Mouse (Mus musculus) hindbrain, embryonic 15.5 days (tissue): ENCODE results near the gene Tpgs1. TPM values are rescaled to one million over a fixed set of nuclear protein-coding genes. Genes with fewer than 3 reads are reported as not detected.

Experiments used
- ATAC-seq: fragments of 200-750 bp; cut with Nextera tagmentation; 2 replicates; pipeline ENCODE4 v1.8.0; 2017; ENCODE audit warnings: low read depth, moderate number of reproducible peaks, moderate TSS enrichment; ENCODE audit not compliant: low FRiP score
- H3K27ac ChIP-seq: fragments of 300-500 bp; sonication (generic); replicated peaks from 2 replicates; pipeline ENCODE4 v1.5.1; 2015; ENCODE audit warnings: mild to moderate bottlenecking, inconsistent platforms
- H3K27me3 ChIP-seq: fragments of 300-500 bp; sonication (generic); 2 replicates; pipeline ENCODE4 v1.6.1; 2015; ENCODE audit warnings: control low read depth, inconsistent platforms
- H3K36me3 ChIP-seq: fragments of 300-500 bp; sonication (generic); 2 replicates; pipeline ENCODE4 v1.6.1; 2015; ENCODE audit warnings: control low read depth, inconsistent platforms
- H3K4me1 ChIP-seq: fragments of 300-500 bp; sonication (generic); replicated peaks from 2 replicates; pipeline ENCODE4 v1.6.1; 2015; ENCODE audit warnings: control low read depth, inconsistent platforms
- H3K4me2 ChIP-seq: fragments of 300-500 bp; sonication (generic); 2 replicates; pipeline ENCODE4 v1.6.1; 2015; ENCODE audit warnings: moderate library complexity, mild to moderate bottlenecking, inconsistent platforms
- H3K4me3 ChIP-seq: fragments of 300-500 bp; sonication (generic); 2 replicates; pipeline ENCODE4 v1.5.1; 2015; ENCODE audit warnings: mild to moderate bottlenecking, inconsistent platforms
- H3K9ac ChIP-seq: fragments of 300-500 bp; sonication (generic); 2 replicates; pipeline ENCODE4 v1.6.1; 2015; ENCODE audit warnings: inconsistent platforms
- H3K9me3 ChIP-seq: fragments of 300-500 bp; sonication (generic); 2 replicates; pipeline ENCODE4 v1.6.1; 2016; ENCODE audit warnings: control low read depth, inconsistent platforms
- WGBS: fragments of 180-500 bp; shearing (Covaris S2); methylation state at CpG from one replicate; pipeline ENCODE4 v1.1.7; 2015; 5-methylcytosine and 5-hydroxymethylcytosine counted together
- polyA plus RNA-seq: library from polyadenylated mRNA; unstranded; fragments of >200 nt; fragmentation: Nextera tagmentation; extraction: Ambion mirVana; gene quantifications from 2 replicates; pipeline ENCODE4 v1.2.1, GENCODE M21; 2015

Tpgs1 gene
- polyA plus RNA-seq, 1 experiment from 2014 or later: 107 TPM

DNA sequence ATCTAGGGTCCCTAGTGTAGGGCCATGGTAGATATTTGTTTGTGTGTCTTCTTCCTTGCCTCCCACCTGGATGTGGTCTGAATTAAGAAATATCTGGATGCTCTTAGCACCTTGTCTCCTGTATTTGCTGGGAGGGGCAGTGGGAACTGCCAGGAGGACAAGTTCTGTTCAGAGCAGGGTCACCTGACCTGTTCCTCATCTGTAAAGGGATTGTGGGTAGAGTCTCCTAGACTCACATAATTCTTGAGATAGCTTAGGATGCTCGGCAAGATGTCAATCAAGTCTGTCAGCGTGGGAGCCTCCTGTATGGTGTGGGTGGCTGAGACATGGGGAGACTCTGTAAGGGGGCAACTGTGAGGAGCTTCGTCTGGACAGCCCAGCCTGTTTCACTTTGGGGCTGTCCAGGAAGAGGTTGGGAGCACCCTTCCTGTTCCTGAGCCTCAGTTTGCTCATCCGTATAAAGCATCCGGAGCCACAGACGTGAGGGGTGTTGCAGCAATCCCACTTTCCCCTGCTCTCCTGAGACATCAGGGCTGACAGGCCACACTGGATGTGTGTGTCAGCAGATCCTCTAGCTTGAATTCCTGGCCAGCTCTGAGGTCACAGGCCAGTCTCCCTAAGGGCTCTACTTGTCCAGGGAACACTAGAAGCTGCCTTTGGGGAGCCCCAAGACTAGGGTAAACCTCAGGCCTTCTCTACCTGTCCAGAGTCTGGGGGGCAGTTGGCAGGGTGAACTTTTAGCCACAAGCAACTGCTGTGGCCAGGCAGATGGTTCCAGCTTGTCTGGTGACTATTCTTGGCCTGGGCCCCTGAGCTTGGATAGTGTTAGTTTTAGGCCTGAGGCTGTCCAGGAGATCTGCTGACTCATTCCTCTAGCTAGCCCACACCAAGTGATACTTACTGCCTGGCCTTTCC lies 14.8 kb downstream of the Tpgs1 start:
- Histone ChIP-seq H3K27me3 (no peaks in the 10 kb centered on the region), H3K9me3 (no peaks in the 10 kb centered on the region), H3K9ac (0 out of 2 replicates have a peak overlapping the region, but pooled peaks have one; percentile 60), H3K27ac (no peak overlapping the region), H3K4me3 (peak overlapping the region; percentile 64), H3K4me1 (peaks cover 24% of the 10 kb centered on the region), H3K36me3 (peaks cover 43% of the 10 kb centered on the region), H3K4me2 (peak overlapping the region; percentile 85)
- 89% methylated on average over 6 of the region's 6 CpGs for WGBS
- no peak for ATAC-seq

DNA sequence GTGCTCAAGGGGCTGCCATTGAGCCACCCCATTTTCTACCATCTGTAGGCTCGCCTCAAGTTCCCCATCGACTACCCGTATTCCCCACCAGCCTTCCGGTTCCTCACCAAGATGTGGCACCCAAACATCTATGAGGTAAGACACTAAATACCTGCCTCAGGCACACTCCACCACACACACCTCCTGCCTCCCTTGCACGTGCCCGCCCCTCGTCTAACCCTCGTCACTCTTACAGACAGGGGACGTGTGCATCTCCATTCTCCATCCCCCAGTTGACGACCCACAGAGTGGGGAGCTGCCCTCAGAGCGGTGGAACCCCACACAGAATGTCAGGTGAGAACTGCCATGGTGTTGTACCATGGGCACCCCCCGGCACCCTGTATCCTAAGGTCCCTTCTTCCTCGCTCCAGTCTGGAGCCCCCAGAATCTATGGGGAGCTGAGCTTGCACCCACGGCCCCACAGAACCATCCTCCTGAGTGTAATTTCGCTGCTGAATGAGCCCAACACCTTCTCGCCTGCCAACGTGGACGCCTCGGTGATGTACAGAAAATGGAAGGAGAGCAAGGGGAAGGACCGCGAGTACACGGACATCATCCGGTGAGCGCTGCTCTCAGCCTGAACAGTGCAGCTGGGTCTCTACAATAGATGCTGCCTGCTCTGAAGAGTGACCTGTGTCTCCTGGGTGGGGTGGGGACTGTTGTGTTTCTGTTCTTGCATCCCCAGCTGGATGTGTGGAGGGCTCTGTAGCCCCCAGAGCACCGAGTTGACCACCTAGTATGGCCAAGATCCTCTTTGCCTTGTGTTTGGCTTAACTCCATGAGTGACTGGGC lies 15.8 kb downstream of the Tpgs1 start:
- Histone ChIP-seq H3K4me3 (no peak overlapping the region), H3K27me3 (no peaks in the 10 kb centered on the region), H3K4me1 (peaks cover 24% of the 10 kb centered on the region), H3K4me2 (no peak overlapping the region), H3K9me3 (no peaks in the 10 kb centered on the region), H3K27ac (no peak overlapping the region), H3K36me3 (peaks cover 46% of the 10 kb centered on the region), H3K9ac (no peak overlapping the region)
- 95% methylated on average over 25 of the region's 25 CpGs for WGBS
- ATAC-seq: no peak

DNA sequence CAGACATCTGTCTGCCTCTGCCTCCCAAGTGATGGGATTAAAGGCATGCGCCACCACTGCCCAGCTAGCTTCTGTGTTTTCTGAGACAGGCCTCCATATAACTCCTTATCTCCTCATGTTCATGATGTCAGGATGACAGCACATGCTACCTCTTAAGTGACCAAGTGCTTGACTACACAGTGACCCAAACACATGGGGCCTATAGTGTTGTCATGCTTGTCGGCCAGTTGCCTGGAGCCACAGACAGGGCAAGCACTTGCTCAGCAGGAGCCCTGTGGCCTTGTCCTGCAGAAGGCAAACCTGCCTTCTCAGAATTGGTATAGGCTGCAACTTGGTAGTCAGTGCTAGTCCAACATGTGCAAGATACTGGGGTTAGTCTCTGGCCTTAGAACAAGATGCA lies 17.1 kb downstream of the Tpgs1 start:
- no peak overlapping the region for H3K4me2 ChIP-seq

GRCm38 (mm10) chr10:79686691-79687090 lies 17.5 kb downstream of the Tpgs1 start:
- no peak overlapping the region for H3K9ac ChIP-seq
- H3K27ac ChIP-seq: no peak overlapping the region
- H3K4me3 ChIP-seq: no peak overlapping the region
- H3K4me2 ChIP-seq: no peak overlapping the region
- no peaks in the 10 kb centered on the region for H3K9me3 ChIP-seq
- peaks cover 46% of the 10 kb centered on the region for H3K36me3 ChIP-seq
- 95% methylated on average over 1 of the region's 1 CpGs for WGBS
- ATAC-seq: no peak
- no peaks in the 10 kb centered on the region for H3K27me3 ChIP-seq
- H3K4me1 ChIP-seq: peaks cover 19% of the 10 kb centered on the region

More for the DNA sequence above, 17.1 kb downstream of the Tpgs1 start:
- H3K9ac ChIP-seq: no peak overlapping the region
- peaks cover 20% of the 10 kb centered on the region for H3K4me1 ChIP-seq
- no peaks in the 10 kb centered on the region for H3K9me3 ChIP-seq
- no peak for ATAC-seq
- H3K27ac ChIP-seq: no peak overlapping the region
- H3K4me3 ChIP-seq: no peak overlapping the region
- no peaks in the 10 kb centered on the region for H3K27me3 ChIP-seq
- H3K36me3 ChIP-seq: peaks cover 46% of the 10 kb centered on the region
- WGBS: 93% methylated on average over 2 of the region's 2 CpGs

- WGBS: 98% methylated on average over 6 of the region's 6 CpGs
- Histone ChIP-seq H3K27ac (no peak overlapping the region), H3K9ac (no peak overlapping the region), H3K4me2 (no peak overlapping the region), H3K36me3 (peaks cover 46% of the 10 kb centered on the region), H3K9me3 (no peaks in the 10 kb centered on the region), H3K4me1 (peaks cover 19% of the 10 kb centered on the region), H3K27me3 (no peaks in the 10 kb centered on the region), H3K4me3 (no peak overlapping the region)
- ATAC-seq: no peak
Observed at GRCm38 (mm10) chr10:79687513-79687912, 18.3 kb downstream of the Tpgs1 start.

DNA sequence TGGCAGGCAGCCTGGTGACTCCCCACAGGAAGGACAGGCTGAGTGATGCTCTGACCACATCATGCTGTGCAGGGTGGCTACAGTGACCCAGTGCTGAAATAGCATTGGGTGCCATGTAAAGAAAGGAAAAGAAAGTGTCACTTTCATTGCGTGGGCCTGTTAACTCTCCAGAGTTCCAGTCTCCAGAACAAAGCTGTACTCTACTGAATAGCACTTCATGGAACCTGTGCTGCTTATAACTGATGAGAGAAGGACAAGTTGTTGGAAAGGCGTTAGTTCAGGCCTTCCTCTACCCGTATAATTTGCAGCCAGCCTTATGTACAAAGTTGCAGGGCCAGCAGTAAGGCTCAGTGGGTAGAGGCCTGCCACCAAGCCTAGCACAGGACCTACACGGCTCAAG lies 19.6 kb downstream of the Tpgs1 start, which contains the start of gene Gzmm:
Gzmm (plus strand) TSS at position 301 of the 400 bp plus-strand sequence.
- H3K27me3 ChIP-seq: no peaks in the 10 kb centered on the region
- H3K4me2 ChIP-seq: no peak within 1 kb of the TSS
- peaks cover 7% of the 10 kb centered on the region for H3K4me1 ChIP-seq
- H3K9me3 ChIP-seq: no peaks in the 10 kb centered on the region
- ATAC-seq: no peak
- WGBS: 80% methylated on average over 4 of the region's 4 CpGs
- H3K4me3 ChIP-seq: no peak within 1 kb of the TSS
- peaks cover 46% of the 10 kb centered on the region for H3K36me3 ChIP-seq
- no peak within 1 kb of the TSS for H3K27ac ChIP-seq
- no peak within 1 kb of the TSS for H3K9ac ChIP-seq

- no peak overlapping the region for H3K4me3 ChIP-seq
- H3K9ac ChIP-seq: no peak overlapping the region
- no peak overlapping the region for H3K4me2 ChIP-seq
- H3K27me3 ChIP-seq: no peaks in the 10 kb centered on the region
- H3K9me3 ChIP-seq: no peaks in the 10 kb centered on the region
- peaks cover 2% of the 10 kb centered on the region for H3K4me1 ChIP-seq
- H3K36me3 ChIP-seq: peaks cover 46% of the 10 kb centered on the region
- WGBS: 100% methylated on average over 3 of the region's 3 CpGs
- no peak overlapping the region for H3K27ac ChIP-seq
- no peak for ATAC-seq
Observed at GRCm38 (mm10) chr10:79689178-79689577, 20.0 kb downstream of the Tpgs1 start.

DNA sequence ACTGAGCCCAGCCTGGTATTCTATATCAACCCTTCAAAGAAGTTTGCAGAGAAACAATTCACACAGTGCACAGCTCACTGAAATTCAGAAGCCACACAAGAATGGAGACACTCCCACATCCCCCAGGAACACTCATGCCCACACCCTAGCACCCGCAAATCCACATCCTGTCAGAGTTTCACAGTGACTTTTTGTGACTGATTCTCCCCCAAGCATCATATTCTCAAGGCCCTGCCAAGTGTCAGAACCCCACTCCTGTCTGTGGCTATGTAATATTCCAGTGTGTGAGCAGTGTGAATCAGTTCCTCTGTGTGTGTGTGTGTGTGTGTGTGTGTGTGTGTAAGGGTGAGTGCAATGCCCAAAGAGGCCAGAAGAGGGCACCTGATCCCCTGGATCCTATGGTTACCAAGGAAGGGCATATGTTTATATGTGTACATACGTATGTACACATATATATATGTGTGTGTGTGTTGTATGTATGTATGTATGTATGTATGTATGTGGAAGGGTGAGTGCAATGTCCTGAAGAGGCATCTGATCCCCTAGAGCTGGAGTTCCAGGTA lies 22.9 kb downstream of the Tpgs1 start:
- H3K4me3 ChIP-seq: no peak overlapping the region
- 98% methylated on average over 2 of the region's 2 CpGs for WGBS
- H3K27ac ChIP-seq: no peak overlapping the region
- H3K9ac ChIP-seq: no peak overlapping the region
- no peak for ATAC-seq
- no peaks in the 10 kb centered on the region for H3K27me3 ChIP-seq
- H3K36me3 ChIP-seq: peaks cover 21% of the 10 kb centered on the region
- no peaks in the 10 kb centered on the region for H3K4me1 ChIP-seq
- no peaks in the 10 kb centered on the region for H3K9me3 ChIP-seq
- H3K4me2 ChIP-seq: no peak overlapping the region

GRCm38 (mm10) chr10:79693580-79694378 lies 24.6 kb downstream of the Tpgs1 start:
- Histone ChIP-seq H3K27me3 (no peaks in the 10 kb centered on the region), H3K27ac (no peak overlapping the region), H3K36me3 (peaks cover 5% of the 10 kb centered on the region), H3K4me3 (no peak overlapping the region), H3K9me3 (no peaks in the 10 kb centered on the region), H3K4me2 (no peak overlapping the region), H3K9ac (no peak overlapping the region), H3K4me1 (no peaks in the 10 kb centered on the region)
- 77% methylated on average over 12 of the region's 12 CpGs for WGBS
- no peak for ATAC-seq

DNA sequence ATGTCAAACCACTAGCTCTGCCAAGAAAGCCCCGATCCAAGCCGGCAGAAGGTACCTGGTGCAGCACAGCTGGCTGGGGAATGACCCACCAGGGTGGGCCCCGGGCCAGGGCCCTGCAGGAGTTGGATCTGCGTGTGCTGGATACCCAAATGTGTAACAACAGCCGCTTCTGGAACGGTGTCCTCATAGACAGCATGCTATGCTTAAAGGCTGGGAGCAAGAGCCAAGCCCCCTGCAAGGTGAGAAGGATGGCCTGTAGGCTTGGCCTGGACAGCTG lies 25.1 kb downstream of the Tpgs1 start:
- no peaks in the 10 kb centered on the region for H3K36me3 ChIP-seq
- no peak for ATAC-seq
- WGBS: 63% methylated on average over 6 of the region's 6 CpGs
- H3K4me1 ChIP-seq: no peaks in the 10 kb centered on the region
- H3K9me3 ChIP-seq: no peaks in the 10 kb centered on the region
- no peak overlapping the region for H3K27ac ChIP-seq
- H3K4me2 ChIP-seq: no peak overlapping the region
- H3K9ac ChIP-seq: no peak overlapping the region
- no peak overlapping the region for H3K4me3 ChIP-seq
- H3K27me3 ChIP-seq: no peaks in the 10 kb centered on the region

DNA sequence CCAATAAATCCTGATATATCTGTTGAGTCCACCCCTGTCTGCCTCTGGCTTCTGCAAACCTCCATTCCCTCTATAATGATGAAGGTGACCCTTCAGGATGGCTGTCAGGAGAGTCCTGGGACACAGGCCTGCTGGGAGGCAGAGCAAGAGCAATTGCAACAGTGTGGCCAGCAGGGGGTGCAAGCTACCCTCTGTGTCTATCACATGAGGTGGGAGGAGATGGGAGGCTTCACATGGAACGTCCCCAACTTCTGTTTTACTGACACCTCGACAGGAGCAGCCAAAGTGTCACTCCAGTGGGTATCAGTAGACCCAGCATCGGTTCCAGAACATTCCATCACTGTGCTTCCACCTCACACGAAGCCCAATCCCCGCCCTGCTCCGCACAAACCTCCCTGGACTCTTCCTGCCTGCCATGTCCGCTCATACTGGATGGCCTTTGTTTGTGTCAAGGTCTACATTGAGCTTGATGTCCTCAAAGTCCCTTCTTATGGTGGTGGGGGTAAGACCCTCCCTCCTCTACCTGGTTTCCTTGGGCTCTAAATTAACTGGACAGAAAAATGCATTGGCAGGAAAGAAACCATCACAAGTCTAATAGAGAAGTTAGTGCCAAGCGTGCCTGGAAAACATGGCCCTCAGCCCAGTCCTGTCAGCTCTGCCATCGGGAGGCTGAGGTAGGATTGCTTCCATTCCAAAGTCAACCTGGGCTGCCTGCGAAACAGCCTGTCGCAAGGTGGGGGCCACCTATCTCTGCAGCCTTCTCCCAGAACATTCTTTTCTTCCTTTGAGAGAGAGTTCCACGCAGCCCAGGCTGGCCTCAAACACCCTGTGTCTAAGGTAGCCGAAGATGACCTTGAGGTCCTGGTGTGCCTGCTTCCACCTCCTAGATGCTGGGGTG lies 26.3 kb downstream of the Tpgs1 start:
- no peaks in the 10 kb centered on the region for H3K27me3 ChIP-seq
- H3K36me3 ChIP-seq: no peaks in the 10 kb centered on the region
- H3K27ac ChIP-seq: peak overlapping the region; percentile 51; the same call in 1 of the 2 replicates
- 63% methylated on average over 13 of the region's 13 CpGs for WGBS
- ATAC-seq: no peak; the same call in 1 of the 2 replicates
- no peak overlapping the region for H3K4me3 ChIP-seq
- no peaks in the 10 kb centered on the region for H3K9me3 ChIP-seq
- H3K4me2 ChIP-seq: no peak overlapping the region
- no peak overlapping the region for H3K9ac ChIP-seq
- H3K4me1 ChIP-seq: no peaks in the 10 kb centered on the region
